Mouse (Mus musculus) left cerebral cortex, adult 18-20 months (tissue): ENCODE results near the gene Tacr2. TPM values are rescaled to one million over a fixed set of nuclear protein-coding genes. Genes with fewer than 3 reads are reported as not detected.

Experiments used
- DNase-seq, 2 experiments: peaks; one replicate each; pipeline ENCODE4 v3.0.0; 2021 to 2022; ENCODE audit warnings: low spot score in 2 of 2, mixed read lengths in 1 of 2
- total RNA-seq, 2 experiments: library from RNA; stranded (reverse); gene quantifications; 2 replicates each; pipeline ENCODE4 v1.2.3; 2021

Gene Tacr2
- total RNA-seq, 2 experiments from 2014 or later: 0.23 to 0.30 TPM

GRCm38 (mm10) chr10:62296086-62296872 lies 44.0 kb downstream of the Tacr2 start:
- no peak for DNase-seq

GRCm38 (mm10) chr10:62300006-62300827 lies 48.0 kb downstream of the Tacr2 start:
- peak; percentile 50 to 59 for DNase-seq

GRCm38 (mm10) chr10:62305090-62305489 lies 52.9 kb downstream of the Tacr2 start:
- no peak for DNase-seq

GRCm38 (mm10) chr10:62306483-62306882 lies 54.2 kb downstream of the Tacr2 start:
- no peak for DNase-seq

- no peak for DNase-seq
Measured at GRCm38 (mm10) chr10:62308896-62309491, 56.8 kb downstream of the Tacr2 start.

GRCm38 (mm10) chr10:62309593-62309992 lies 57.4 kb downstream of the Tacr2 start:
- no peak for DNase-seq

- DNase-seq: no peak
Measured at GRCm38 (mm10) chr10:62310259-62311039, 58.2 kb downstream of the Tacr2 start.

GRCm38 (mm10) chr10:62311464-62311863 lies 59.2 kb downstream of the Tacr2 start:
- DNase-seq: no peak

GRCm38 (mm10) chr10:62313140-62313539 lies 60.9 kb downstream of the Tacr2 start:
- no peak for DNase-seq

- no peak for DNase-seq
Measured at GRCm38 (mm10) chr10:62313885-62314424, 61.7 kb downstream of the Tacr2 start.

Other genes starting within 250 kb of the Tacr2 start
- under 1 TPM in 1 of 2 experiments, not detected in 1; 0.26 TPM for gene Neurog3, start 119.3 kb upstream of the Tacr2 start, total RNA-seq
- gene Fam241b, start 108.5 kb upstream of the Tacr2 start, total RNA-seq: 10 to 100 TPM; 62.3 to 63.9 TPM
- 1 to 10 TPM; 8.3 to 9.0 TPM for gene Tspan15, start 21.2 kb upstream of the Tacr2 start, total RNA-seq
- gene Hk1, start 127.5 kb downstream of the Tacr2 start, total RNA-seq: 100 to 1,000 TPM; 311 to 318 TPM
- 1 to 10 TPM; 5.9 to 7.2 TPM for gene Hkdc1, start 170.1 kb downstream of the Tacr2 start, total RNA-seq
- 1 to 10 TPM in 1 of 2 experiments, under 1 TPM in 1; 0.72 to 1.3 TPM for gene 4930507D05Rik, start 197.1 kb downstream of the Tacr2 start, total RNA-seq
- gene Supv3l1, start 197.3 kb downstream of the Tacr2 start, total RNA-seq: 10 to 100 TPM; 22.0 to 23.7 TPM
- gene Vps26a, start 234.4 kb downstream of the Tacr2 start, total RNA-seq: 10 to 100 TPM; 49.5 to 51.0 TPM